Mouse (Mus musculus): ENCODE results near the gene Spop. TPM values are rescaled to one million over a fixed set of nuclear protein-coding genes. Genes with fewer than 3 reads are reported as not detected.

Gene Spop
- polyA plus RNA-seq, 1 experiment, result 124 TPM

DNA sequence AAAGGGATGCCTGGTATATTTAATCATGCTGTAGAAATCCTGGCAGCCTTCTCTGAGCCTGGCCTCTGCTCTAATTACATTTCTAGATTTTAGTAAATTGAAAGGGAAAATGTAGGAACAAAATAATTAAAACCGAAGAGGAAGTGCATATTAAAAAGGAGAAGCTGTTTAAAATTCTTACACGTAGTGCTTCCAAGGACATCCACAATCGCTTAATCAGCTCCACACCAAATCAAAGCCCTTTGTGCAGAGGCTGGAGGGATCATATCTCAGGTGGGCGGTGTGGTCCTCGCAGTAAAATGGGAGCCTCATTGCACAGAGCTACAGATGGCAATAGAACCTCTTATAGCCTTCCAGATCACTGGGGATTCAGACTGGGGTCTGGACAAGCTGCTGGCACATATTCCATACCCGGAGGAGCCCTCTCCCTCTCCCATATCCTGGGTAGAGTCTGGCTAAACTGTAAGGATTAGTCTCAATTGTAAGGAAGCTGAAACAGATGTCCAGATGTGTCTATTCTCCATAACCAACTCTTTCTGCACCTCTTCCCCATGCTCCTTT lies 2.3 kb upstream of the Spop start:
- Histone ChIP-seq H3K27ac (ENCODE audit: insufficient read depth, low read depth, low read length) (peak overlapping the region; percentile 8), H3K4me1 (ENCODE audit: control insufficient read depth, insufficient read depth, low read length) (peaks cover 19% of the 10 kb centered on the region), H3K4me3 (ENCODE audit: insufficient read depth, low read length) (no peak overlapping the region)
- no peak for TF ChIP-seq CTCF (IDR thresholded peaks at IDR 0.05; ENCODE audit: low read depth, low read length)
- no peak for TF ChIP-seq POLR2A (IDR thresholded peaks at IDR 0.05; ENCODE audit: borderline replicate concordance, low read depth, low read length)

DNA sequence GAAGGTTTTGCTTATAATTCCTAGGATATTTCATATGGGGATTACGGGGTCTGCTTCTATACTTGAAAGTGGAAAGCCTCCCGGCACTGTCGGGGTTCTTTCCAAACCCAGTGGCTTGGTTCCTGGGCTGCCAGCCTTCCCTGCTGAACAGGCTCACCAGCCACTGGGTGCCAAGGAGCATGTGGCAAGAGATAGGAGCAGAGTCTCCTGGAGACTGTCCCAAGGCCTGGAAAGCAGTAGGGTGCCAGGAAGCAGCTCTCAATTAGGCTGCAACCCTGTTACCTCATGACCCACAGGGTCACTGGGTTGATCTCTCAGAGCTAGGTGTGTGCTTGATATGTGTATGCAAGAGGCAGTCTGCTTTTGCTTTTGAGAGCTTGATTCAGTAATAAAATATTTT lies 1.3 kb upstream of the Spop start:
- Histone ChIP-seq H3K4me1 (ENCODE audit: control insufficient read depth, insufficient read depth, low read length) (peaks cover 27% of the 10 kb centered on the region), H3K27ac (ENCODE audit: insufficient read depth, low read depth, low read length) (no peak overlapping the region)
- TF ChIP-seq CTCF (IDR thresholded peaks at IDR 0.05; ENCODE audit: low read depth, low read length), result no peak
- no peak for TF ChIP-seq POLR2A (IDR thresholded peaks at IDR 0.05; ENCODE audit: borderline replicate concordance, low read depth, low read length)

DNA sequence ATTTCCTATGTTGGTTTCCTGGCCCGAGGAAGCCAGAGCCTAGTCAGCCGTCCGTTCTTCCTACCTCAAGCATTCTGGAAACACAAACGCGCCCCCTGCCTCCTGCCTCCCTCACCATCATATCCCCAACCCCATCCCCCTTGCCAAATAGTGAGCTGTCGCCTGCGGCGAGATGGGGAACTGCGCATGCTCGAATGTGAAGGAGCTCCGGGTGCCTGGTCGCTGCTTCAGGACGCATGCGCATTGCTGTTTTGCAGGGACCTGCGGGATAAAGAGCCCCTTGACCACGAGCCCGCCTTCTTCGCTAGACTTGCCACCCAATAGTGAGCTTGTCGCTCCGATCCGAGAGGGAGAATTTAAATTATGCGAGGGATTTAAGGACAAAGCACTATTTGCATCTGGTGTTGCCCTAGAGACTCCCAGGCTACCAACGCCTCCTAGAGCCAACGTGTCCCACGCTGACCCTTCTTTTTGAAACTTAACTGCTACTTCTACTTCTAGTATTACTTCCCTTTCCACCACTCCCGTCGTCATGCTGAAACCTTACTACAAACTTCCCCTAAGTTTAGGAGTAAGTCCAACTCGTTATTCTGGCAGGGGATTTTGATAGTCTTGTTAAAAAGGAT lies 769 bp downstream of the Spop start:
- H3K4me1 ChIP-seq (ENCODE audit: control insufficient read depth, insufficient read depth, low read length), result peaks cover 32% of the 10 kb centered on the region
- peak overlapping the region; percentile 97 for H3K27ac ChIP-seq (ENCODE audit: insufficient read depth, low read depth, low read length)
- TF ChIP-seq POLR2A (IDR thresholded peaks at IDR 0.05; ENCODE audit: borderline replicate concordance, low read depth, low read length) (no peak), CTCF (IDR thresholded peaks at IDR 0.05; ENCODE audit: low read depth, low read length) (0 out of 2 replicates have a peak, but pooled peaks have one; percentile 15)

More for the DNA sequence above, 1.3 kb upstream of the Spop start:
- no peak overlapping the region for H3K4me3 ChIP-seq (ENCODE audit: insufficient read depth, low read length)

DNA sequence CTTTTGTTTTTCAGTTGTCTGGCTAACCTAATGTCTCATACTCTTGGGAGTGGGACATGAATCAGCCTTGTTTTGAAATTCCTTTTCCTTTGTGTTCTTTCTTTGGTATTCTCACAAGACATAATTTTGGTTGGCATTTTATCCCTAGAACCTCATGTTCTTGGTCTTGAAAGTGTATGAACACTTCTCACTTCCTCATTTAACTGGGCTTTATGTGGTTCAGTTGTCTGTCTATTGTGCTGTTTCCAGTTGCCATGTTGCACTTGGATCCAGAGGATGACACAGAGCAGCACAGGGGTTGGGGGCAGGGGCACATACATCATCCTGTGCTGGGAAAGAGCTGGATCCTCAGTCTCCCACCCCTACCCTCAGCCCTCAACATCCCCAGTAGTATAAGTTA lies 2.1 kb downstream of the Spop start:
- peaks cover 32% of the 10 kb centered on the region for H3K4me1 ChIP-seq (ENCODE audit: control insufficient read depth, insufficient read depth, low read length)
- TF ChIP-seq CTCF (IDR thresholded peaks at IDR 0.05; ENCODE audit: low read depth, low read length) (no peak), POLR2A (IDR thresholded peaks at IDR 0.05; ENCODE audit: borderline replicate concordance, low read depth, low read length) (no peak)
- peak overlapping the region; percentile 97 for H3K27ac ChIP-seq (ENCODE audit: insufficient read depth, low read depth, low read length)
- peak overlapping the region; percentile 34 for H3K4me3 ChIP-seq (ENCODE audit: insufficient read depth, low read length)

More for the DNA sequence above, 769 bp downstream of the Spop start:
- H3K4me3 ChIP-seq (ENCODE audit: insufficient read depth, low read length), result peak overlapping the region; percentile 79

DNA sequence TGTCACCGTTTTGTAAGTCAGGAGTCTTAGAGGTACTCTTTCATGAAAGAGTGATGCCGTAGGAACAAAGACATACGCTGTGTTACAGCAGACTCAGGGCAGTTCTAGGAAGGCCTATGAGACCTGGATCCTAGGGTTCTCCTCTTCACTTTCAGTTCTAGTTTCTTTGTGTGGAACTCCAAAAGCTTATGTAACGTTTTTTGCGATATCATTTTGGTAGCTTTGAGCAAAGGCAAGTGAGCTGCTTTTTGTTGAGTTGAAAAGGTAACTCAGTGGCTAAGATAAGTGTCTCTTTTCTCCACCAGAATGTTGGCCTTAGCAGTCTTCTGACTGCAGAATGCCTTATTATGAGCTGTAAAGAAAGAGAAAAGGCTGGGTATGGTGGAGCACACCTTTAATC lies 3.5 kb downstream of the Spop start:
- H3K4me1 ChIP-seq (ENCODE audit: control insufficient read depth, insufficient read depth, low read length), result peaks cover 28% of the 10 kb centered on the region
- no peak overlapping the region for H3K4me3 ChIP-seq (ENCODE audit: insufficient read depth, low read length)
- TF ChIP-seq POLR2A (IDR thresholded peaks at IDR 0.05; ENCODE audit: borderline replicate concordance, low read depth, low read length) (no peak), CTCF (IDR thresholded peaks at IDR 0.05; ENCODE audit: low read depth, low read length) (no peak)
- H3K27ac ChIP-seq (ENCODE audit: insufficient read depth, low read depth, low read length), result no peak overlapping the region

DNA sequence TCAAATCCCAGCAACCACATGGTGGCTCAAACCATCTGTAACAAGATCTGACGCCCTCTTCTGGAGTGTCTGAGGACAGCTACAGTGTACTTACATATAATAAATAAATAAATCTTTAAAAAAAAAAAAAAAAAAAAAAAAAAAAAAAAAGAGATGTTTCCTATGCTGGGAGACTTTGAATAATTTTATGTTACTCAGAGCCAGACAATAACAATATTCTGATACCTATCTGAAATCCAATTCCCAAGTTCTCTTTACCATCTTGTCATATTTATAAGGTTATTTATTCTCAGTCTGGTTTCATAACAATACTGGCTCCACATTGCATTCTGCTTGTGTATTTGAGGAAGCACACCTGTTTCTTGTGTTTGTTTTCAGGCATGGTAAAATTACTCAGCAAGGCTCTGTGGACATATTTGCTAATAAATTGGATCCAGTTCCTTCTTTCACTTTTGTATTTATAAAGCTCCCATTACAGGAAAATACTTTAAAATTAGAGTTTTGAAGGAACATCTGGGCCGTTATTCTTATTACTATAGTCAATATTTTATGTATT lies 7.1 kb downstream of the Spop start:
- Histone ChIP-seq H3K4me1 (ENCODE audit: control insufficient read depth, insufficient read depth, low read length) (peaks cover 38% of the 10 kb centered on the region), H3K27ac (ENCODE audit: insufficient read depth, low read depth, low read length) (no peak overlapping the region), H3K4me3 (ENCODE audit: insufficient read depth, low read length) (no peak overlapping the region)
- TF ChIP-seq CTCF (IDR thresholded peaks at IDR 0.05; ENCODE audit: low read depth, low read length), result no peak
- no peak for TF ChIP-seq POLR2A (IDR thresholded peaks at IDR 0.05; ENCODE audit: borderline replicate concordance, low read depth, low read length)

DNA sequence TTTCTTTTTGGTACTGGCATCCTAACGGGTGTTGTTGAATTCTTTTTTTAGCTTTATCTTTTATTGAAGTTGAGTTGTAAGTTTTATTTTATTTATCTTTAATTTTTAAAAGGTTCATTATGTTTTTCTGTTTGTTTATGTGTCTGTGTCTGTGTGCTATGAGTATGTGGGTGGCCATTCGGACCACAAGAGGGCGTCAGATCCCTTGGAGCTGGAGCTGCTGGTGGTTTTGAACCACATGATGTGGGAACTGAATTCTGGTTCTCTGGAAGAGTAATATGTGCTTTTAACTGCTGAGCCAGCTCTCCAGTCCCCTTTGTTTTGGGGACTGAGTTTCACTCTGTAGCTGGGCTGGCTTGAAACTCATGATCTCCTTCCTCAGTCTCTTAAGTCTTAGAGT lies 9.6 kb downstream of the Spop start:
- H3K4me3 ChIP-seq (ENCODE audit: insufficient read depth, low read length), result no peak overlapping the region
- TF ChIP-seq CTCF (IDR thresholded peaks at IDR 0.05; ENCODE audit: low read depth, low read length) (peak; percentile 70), POLR2A (IDR thresholded peaks at IDR 0.05; ENCODE audit: borderline replicate concordance, low read depth, low read length) (no peak)
- H3K27ac ChIP-seq (ENCODE audit: insufficient read depth, low read depth, low read length), result peak overlapping the region; percentile 35
- peaks cover 30% of the 10 kb centered on the region for H3K4me1 ChIP-seq (ENCODE audit: control insufficient read depth, insufficient read depth, low read length)

DNA sequence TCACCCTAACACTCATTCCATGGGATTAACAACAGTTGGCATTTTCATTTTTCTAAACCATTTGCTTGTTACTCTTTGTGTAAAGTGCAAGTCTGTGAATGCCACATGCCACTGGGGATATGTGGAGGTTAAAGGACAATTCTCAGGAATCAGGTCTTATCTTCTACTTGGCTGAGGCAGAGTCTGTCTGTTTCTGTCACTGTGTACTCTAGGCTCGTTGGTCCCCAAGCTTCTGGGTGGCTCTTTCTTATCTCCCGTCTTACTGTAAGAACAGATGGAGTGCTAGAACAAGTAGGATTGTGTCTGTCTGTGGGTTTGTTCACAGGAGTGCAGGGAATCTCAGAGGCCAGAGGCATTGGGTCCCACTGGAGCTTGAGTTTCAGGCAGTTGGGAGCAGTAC lies 17.5 kb downstream of the Spop start:
- TF ChIP-seq CTCF (IDR thresholded peaks at IDR 0.05; ENCODE audit: low read depth, low read length) (no peak), POLR2A (IDR thresholded peaks at IDR 0.05; ENCODE audit: borderline replicate concordance, low read depth, low read length) (no peak)

DNA sequence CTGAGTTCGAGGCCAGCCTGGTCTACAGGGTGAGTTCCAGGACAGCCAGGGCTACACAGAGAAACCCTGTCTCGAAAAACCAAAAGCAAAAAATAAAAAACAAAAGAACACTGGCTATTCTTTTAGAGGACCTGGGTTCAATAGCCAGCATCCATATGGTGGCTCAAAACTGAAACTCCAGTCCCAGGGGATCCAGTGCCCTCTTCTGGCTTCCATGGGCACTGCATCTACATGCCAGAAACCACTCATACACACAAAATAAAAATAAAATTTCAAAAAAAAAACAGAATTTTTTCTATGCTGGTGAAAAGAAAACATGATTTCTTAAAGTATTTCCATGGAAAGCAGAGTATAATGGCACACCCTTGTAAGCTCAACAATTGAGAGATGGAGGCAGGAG lies 18.3 kb downstream of the Spop start:
- H3K4me1 ChIP-seq (ENCODE audit: control insufficient read depth, insufficient read depth, low read length), result peaks cover 9% of the 10 kb centered on the region
- H3K27ac ChIP-seq (ENCODE audit: insufficient read depth, low read depth, low read length), result no peak overlapping the region
- H3K4me3 ChIP-seq (ENCODE audit: insufficient read depth, low read length), result no peak overlapping the region
- TF ChIP-seq POLR2A (IDR thresholded peaks at IDR 0.05; ENCODE audit: borderline replicate concordance, low read depth, low read length), result no peak
- TF ChIP-seq CTCF (IDR thresholded peaks at IDR 0.05; ENCODE audit: low read depth, low read length), result peak; percentile 44; the same call in 1 of the 2 replicates

More for the DNA sequence above, 17.5 kb downstream of the Spop start:
- Histone ChIP-seq H3K4me3 (ENCODE audit: insufficient read depth, low read length) (no peak overlapping the region), H3K27ac (ENCODE audit: insufficient read depth, low read depth, low read length) (no peak overlapping the region), H3K4me1 (ENCODE audit: control insufficient read depth, insufficient read depth, low read length) (peaks cover 13% of the 10 kb centered on the region)

DNA sequence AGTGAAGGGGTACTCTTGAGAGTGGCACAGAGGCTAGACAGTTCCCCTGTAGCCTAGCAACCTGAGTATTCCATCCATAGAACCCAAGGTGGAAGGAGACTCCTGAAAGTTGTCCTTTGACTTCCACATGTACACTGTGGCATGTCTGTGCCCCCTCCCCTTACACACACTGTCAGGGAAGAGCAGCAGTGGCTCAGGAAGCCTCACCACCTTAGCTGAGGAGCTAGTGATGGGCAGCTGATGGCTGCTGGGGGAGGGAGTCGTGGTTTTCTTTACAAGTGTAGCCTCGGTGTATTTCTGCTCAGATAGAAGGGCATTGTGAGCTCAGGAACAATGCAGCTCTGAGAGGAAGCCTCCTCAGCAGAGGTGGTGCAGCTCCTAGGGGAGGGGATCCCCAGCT lies 31.5 kb downstream of the Spop start:
- Histone ChIP-seq H3K27ac (ENCODE audit: insufficient read depth, low read depth, low read length) (no peak overlapping the region), H3K4me1 (ENCODE audit: control insufficient read depth, insufficient read depth, low read length) (peaks cover 4% of the 10 kb centered on the region), H3K4me3 (ENCODE audit: insufficient read depth, low read length) (no peak overlapping the region)
- no peak for TF ChIP-seq POLR2A (IDR thresholded peaks at IDR 0.05; ENCODE audit: borderline replicate concordance, low read depth, low read length)
- TF ChIP-seq CTCF (IDR thresholded peaks at IDR 0.05; ENCODE audit: low read depth, low read length), result no peak

Measured in bone marrow macrophage, adult 2 months (primary cell).